Mouse (Mus musculus): ENCODE results near the gene Lepr. TPM values are rescaled to one million over a fixed set of nuclear protein-coding genes. Genes with fewer than 3 reads are reported as not detected.
"Not testable (repeated sequence)": the region's sequence is repeated elsewhere in the genome, so short reads cannot be mapped to it uniquely, and the experiment has no call there.

Lepr gene
- total RNA-seq, 2 experiments from 2014 or later = 9.4 to 13.4 TPM

GRCm38 (mm10) chr4:101715302-101715701 lies 1.9 kb upstream of the Lepr start:
- DNase-seq (ENCODE audit: low spot score in 2 of 2) = no peak

- DNase-seq (ENCODE audit: low spot score in 2 of 2) = no peak
Observed at GRCm38 (mm10) chr4:101715805-101716204, 1.4 kb upstream of the Lepr start.

GRCm38 (mm10) chr4:101718991-101719580 lies 1.9 kb downstream of the Lepr start:
- DNase-seq (ENCODE audit: low spot score in 2 of 2) = no peak

DNA sequence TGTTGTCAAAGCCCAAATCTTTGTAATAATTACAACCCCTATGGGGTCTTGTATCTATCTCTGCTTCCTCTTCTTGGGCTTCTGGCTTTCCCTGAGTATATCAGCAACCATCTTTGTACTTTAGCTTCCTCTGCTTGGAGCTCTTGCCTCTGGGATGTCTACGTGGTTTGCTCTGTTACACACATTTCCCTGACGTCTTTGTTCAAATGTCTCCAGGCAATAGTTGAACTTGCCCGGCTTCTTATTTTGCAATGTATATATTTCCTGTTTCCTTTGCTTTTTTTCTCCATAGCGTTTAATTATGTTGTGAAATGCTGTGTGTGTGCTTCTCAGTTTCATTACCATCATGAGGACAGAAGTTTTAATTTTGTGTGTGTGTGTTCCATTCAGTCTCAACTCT lies 4.5 kb downstream of the Lepr start:
- DNase-seq (ENCODE audit: low spot score in 2 of 2) = no peak

DNA sequence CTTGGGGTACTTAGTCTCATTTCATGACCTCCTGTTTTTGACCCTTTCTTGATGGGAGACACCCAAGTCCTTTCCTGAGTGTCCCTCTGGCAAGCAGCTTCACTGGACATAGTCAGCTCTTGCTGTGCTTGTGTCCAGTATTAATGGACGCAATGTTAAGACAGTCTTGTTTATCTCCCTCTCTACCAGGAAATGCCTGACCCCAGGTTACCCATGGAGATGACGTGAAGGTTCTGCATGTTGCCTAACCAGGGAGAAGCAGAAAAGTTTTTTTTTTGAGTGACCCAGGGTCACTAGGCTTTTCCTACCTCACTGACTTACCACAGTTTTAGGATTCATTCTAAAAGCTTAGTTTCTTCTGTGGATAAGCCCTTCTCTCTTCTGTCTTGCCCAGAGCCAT lies 24.8 kb downstream of the Lepr start:
- no peak for DNase-seq (ENCODE audit: low spot score in 2 of 2)

DNA sequence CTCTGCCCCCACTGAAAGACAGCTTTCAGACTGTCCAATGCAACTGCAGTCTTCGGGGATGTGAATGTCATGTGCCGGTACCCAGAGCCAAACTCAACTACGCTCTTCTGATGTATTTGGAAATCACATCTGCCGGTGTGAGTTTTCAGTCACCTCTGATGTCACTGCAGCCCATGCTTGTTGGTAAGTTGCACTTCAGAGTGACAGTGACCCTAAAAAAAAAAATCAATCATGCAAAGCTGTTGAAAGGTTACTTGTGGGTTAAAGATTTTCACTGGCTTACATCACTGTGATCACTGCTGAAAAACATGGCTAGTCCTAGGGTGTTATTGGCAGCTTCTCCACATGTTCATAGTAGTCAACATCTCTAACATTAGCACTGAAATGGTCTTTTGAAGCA lies 28.3 kb downstream of the Lepr start:
- no peak for DNase-seq (ENCODE audit: low spot score in 2 of 2)

GRCm38 (mm10) chr4:101760490-101760889 lies 43.3 kb downstream of the Lepr start:
- DNase-seq (ENCODE audit: low spot score in 2 of 2) = no peak

- DNase-seq (ENCODE audit: low spot score in 2 of 2) = not testable (repeated sequence)
Observed at GRCm38 (mm10) chr4:101843923-101844322, 126.7 kb downstream of the Lepr start, which contains the start of gene B020004J07Rik. B020004J07Rik (minus strand) TSS chr4:101844023.

DNA sequence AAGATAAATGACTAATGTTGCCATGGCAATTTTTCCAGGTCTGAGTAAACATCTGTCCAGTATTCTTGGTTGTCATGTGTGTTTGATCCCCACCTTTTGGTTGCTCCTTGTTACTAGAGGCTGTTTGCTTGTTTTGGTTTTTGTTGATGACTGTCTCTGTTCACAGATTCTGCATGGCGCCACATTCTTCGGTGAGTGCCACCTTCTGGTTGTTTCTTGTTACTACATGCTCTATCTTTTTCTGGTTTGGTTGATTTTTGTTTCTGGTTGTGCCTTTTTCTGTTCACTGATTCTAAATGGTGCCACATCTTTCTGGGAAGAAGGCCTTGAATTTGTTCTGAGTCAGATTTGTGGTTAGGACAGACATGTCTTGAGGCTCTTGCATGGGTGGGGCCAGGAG lies 133.7 kb downstream of the Lepr start:
- DNase-seq (ENCODE audit: low spot score in 2 of 2) = no peak

DNA sequence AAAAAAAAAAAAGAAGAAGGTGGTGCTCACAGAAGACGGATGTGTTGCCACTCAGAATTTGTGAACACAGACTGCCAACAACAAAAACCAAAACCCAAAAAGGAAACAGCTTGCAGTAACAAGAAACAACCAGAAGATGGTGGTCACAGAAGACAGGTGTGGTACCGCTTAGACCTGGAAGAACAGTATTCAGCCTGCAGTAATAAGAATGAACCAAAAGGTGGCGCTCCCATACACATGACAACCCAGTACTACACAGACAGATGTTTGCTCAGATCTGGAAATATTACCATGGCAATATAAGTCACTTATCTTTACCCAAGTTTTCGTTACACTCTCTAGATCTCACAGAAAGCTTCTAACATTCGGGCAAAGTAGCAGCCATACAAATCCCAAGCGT lies 143.7 kb downstream of the Lepr start:
- no peak for DNase-seq (ENCODE audit: low spot score in 2 of 2)

DNA sequence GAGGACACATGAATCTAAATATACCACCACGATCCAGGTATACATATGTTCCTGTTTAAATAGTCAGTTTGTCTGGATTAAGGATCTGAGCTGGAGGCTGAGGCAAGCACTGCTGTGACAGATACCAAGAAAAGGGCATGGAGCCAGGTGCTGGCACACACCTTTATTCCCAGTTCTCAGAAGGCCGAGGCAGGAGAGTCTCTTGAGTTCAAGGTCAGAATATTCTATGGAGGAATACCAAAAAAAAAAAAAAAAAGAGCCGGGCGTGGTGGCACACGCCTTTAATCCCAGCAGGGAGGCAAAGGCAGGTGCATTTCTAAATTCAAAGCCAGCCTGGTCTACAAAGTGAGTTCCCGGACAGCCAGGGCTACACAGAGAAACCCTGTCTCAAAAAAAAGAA lies 145.1 kb downstream of the Lepr start:
- no peak for DNase-seq (ENCODE audit: low spot score in 2 of 2)

Other genes with a start within 250 kb of the Lepr start
- gene Dnajc6, start 220.8 kb upstream of the Lepr start, total RNA-seq (2021) = 1 to 10 TPM; 5.0 to 5.4 TPM
- gene Leprot, start 69.7 kb upstream of the Lepr start, total RNA-seq (2021) = 10 to 100 TPM; 45.0 to 74.5 TPM
- gene B020004J07Rik, start 126.6 kb downstream of the Lepr start, total RNA-seq (2021) = not detected
- not detected for gene C130073F10Rik, start 176.4 kb downstream of the Lepr start, total RNA-seq (2021)
- gene Gm12800, start 191.7 kb downstream of the Lepr start, total RNA-seq (2021) = not detected
- gene Gm12794, start 223.0 kb downstream of the Lepr start, total RNA-seq (2021) = not detected